Mouse (Mus musculus) cerebellum, adult 9-11 months (tissue): Measurements from ENCODE around the gene 4921501E09Rik.
"Not testable (repeated sequence)": the region's sequence is repeated elsewhere in the genome, so short reads cannot be mapped to it uniquely, and the experiment has no call there.

Source experiments
- DNase-seq: peaks from one replicate; pipeline ENCODE4 v3.0.0; 2022

4921501E09Rik gene

DNA sequence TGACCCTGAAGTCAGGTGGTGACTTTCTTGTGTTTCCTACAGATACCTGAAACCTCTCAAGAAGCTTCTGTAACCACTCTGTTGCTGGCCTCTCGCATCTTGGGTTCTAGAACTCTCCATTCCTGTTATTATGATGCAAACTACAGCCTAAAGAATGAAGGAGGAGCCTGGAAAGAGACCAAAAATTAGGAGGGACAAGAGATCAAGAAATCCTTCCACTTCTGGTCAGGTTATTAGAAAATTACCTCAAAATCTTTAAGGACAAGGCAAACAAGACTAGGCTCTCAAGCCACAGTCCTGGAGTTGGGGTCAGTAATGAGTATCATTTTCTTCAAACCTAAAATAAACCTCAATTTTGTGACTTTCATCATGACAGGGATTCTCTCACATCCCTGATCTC is at the start of gene 4921501E09Rik:
Gene 4921501E09Rik (minus strand): TSS at position 101 of the 400 bp plus-strand sequence.
- no peak for DNase-seq

DNA sequence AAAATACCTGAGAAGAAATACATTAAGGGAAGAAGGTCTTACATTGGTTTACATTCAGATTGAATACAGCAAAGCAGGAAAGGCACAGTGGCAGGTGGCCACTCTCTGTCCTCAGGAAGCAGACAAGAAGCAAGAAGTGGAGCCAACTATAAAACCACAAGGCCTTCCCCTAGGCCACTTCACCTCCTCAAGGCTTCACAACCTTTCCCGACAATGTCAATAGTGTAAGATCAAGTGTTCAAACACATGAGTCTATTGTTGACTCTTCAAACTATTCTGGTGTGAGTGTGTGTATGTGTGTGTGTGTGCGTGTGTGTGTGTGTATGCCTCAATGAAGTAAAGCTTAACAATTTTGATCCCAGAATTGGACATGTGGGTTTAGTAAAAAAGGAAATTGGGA is 29.5 kb upstream of the 4921501E09Rik start:
- no peak for DNase-seq

GRCm38 (mm10) chr17:33092391-33093193 is 24.7 kb upstream of the 4921501E09Rik start:
- DNase-seq: peak; percentile 84

DNA sequence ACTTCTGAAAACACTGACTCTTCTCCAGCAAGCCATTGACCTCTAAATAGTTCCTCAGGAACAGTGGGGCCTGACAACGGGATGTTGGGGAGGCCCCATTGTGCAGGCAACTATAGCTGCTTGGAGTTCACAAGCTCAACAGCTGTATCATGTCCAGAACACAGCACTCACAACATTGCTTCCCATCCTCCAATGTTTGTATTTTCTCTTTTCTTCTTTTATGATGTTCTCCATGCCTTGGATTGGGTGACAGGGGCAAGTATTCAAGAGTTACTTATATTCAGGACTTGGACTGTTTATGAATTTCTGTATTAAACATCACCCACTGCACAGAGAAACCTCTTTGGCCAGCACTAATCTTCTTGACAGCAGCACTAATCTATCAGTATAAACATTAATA is 23.8 kb upstream of the 4921501E09Rik start:
- DNase-seq: no peak

DNA sequence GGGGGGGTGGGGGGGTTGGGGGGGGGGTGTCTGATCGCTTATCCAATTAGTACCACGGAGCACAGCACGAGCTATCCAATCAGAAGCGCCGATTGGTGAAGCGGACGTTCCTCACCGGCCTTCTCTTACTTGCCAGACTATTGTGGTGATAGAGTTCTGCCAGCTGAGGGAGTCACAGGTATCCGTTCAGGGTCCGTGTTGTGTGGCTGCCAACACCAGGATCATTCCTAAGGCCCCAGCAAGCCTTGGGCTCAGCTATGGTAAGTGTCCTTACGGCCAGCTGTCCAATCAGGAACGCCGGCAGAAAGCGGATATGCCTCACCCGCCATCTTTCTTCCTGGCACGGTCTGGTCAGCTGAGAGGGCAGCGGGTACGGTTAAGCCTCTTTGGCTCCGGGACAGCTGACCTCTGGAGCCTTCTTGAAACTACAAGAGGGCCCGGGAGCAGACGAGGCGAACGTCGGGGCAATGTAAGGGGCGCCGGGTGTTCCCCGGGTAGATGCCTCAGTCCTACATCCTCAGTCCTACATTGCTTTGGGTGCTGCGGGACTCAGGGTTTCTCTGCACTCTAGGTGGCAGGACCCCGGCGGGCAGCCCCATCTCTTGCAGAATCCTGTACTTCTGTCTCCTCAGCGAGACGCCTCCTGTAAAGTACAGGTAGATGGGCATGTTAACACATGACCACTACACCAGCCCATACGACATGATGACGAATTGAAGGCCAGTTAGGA is 21.5 kb upstream of the 4921501E09Rik start, which contains the start of gene Zfp563:
Gene Zfp563 (plus strand): TSS at position 91 of the 730 bp plus-strand sequence.
- DNase-seq: peak; percentile 95

DNA sequence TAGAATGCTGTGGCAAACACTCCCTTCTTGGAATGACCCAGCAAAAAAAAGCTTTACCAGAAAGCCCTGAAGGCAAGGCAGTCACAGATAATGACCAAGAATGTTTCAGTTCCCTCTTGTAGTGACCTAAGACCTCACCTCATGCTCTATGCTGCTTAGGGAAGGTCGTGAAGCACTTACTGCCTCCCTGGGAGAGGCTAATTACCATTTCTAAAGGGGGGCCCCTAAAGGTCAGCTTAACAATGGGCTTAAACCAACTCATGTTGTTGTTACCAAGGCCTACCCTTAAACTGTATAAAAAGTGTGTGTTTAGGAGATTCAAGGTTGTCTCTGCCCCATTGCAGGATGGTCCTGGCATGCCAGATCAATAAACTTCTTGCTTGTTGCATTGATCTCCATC is 4.9 kb downstream of the 4921501E09Rik start:
- no peak for DNase-seq

DNA sequence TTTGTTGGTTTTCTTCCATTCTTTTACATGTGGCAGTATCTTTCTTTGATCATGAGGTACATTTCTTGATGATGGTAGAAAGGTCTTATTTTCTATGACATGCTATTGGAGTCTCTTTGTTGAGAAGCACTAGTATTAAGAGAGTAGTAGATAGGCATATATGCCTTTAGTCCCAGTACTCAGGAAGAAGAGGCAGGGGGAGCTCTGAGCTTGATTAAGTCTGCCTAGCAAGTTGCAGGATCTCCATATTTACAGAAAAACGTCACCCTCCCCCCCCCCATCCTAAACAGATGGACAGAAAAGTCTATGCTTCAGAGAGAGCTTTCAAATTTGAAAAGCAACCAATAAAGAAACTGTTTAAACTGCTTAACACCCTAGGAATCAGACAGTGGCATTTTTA is 9.1 kb downstream of the 4921501E09Rik start:
- DNase-seq: no peak

DNA sequence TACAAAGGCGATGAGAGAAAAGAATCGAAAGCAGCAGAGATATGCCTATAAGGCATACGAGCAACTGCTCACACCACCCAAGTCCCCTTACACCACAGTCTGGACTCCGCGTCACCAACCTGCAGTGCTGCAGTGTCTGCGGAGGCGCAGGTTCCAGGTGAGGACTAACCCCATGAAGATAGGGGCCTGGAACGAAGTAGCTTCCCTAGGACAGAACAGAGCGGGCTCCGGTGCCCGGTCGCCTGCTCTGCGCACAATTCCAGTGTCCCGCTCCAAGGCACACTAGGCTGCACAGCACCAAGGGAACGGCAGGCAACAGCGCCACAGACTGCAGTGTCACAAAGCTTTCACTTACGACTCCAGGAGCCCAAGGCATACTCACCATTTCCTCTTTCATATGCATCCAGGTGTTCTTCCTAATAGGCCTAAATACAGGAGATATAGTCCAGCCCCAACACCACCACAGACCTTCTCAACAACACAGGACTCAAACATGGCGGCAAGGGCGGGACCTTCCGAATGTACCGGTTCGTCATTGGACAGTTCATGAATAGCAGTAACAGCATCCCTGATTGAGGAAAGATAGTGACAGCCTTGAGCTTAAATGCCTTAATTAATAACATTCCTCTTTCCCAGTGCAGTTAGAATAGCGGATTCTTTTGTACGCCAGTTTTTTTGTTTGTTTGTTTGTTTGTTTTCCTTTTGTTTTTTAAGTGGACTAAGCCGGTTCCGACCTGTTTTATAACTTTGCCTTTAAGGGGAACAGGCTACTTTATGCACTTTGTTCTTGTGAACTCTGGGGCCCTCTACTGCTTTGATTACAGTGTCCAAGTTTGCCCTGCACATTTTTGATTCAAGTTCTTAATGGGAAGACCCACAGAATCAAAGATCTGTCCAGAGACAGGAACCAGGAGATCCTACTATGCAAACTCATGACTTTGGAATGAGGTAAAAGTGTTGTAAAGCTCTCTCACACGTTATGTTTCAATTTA is 34.7 kb downstream of the 4921501E09Rik start, which contains the start of gene Zfp763:
Gene Zfp763 (minus strand): TSS at position 503 of the 992 bp plus-strand sequence.
- DNase-seq: peak; percentile 78

- DNase-seq: no peak
These were observed 35.5 kb downstream of the 4921501E09Rik start for GRCm38 (mm10) chr17:33032376-33032775.

GRCm38 (mm10) chr17:33020434-33020833 is 47.4 kb downstream of the 4921501E09Rik start:
- not testable (repeated sequence) for DNase-seq
